Mouse (Mus musculus): ENCODE measurements at regions not wholly inside any gene's neighbourhood (a gene's known extent, or its start where the extent isn't known, plus 50 kb on each side); places are given as distances from the start of the nearest gene placed in this dataset.
A peak's percentile ranks its signal among the peaks of the same experiment; 100 is the strongest.

- Histone ChIP-seq H3K4me3 (no peak overlapping the region), H3K4me1 (peaks cover 51% of the 10 kb centered on the region), H3K36me3 (no peaks in the 10 kb centered on the region), H3K9ac (replicated peaks) (no peak overlapping the region), H3K27me3 (no peaks in the 10 kb centered on the region), H3K9me3 (no peaks in the 10 kb centered on the region), H3K27ac (replicated peaks) (peak overlapping the region; percentile 85), H3K4me2 (replicated peaks) (no peak overlapping the region)
- WGBS = 32% methylated on average over 14 of the region's 14 CpGs
- ATAC-seq (replicated peaks) = peak; percentile 89
Measured at GRCm38 (mm10) chr5:111908085-111908484, 174.4 kb downstream of the Gm26897 start.

GRCm38 (mm10) chr5:111910514-111910913 is 176.8 kb downstream of the Gm26897 start:
- H3K36me3 ChIP-seq = no peaks in the 10 kb centered on the region
- H3K27ac ChIP-seq (replicated peaks) = peak overlapping the region; percentile 85
- H3K4me1 ChIP-seq = peaks cover 72% of the 10 kb centered on the region
- ATAC-seq (replicated peaks) = 0 out of 2 replicates have a peak, but pooled peaks have one; percentile 10
- H3K27me3 ChIP-seq = no peaks in the 10 kb centered on the region
- H3K9ac ChIP-seq (replicated peaks) = no peak overlapping the region
- H3K4me3 ChIP-seq = no peak overlapping the region
- no peaks in the 10 kb centered on the region for H3K9me3 ChIP-seq
- no peak overlapping the region for H3K4me2 ChIP-seq (replicated peaks)
- WGBS = 38% methylated on average over 8 of the region's 8 CpGs

DNA sequence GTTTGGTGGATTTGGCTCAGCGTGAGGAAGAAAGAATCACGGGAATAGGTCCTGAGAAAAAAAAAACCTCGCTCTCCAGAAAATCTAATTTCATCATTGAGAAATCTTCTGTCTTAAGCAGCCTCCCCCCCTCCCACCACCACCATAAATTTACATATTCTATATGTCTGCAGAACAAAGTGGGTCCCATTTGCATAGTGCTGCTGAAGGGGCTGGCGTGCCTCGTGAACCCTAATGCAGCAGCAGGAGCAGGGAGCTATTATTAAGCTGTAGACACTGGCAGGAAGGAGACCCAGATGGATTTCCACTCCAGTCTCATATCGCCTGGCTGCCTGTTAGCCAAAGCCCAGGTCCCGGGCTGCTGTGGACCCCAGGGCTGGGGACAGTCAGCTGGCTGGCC is 179.6 kb downstream of the Gm26897 start:
- ATAC-seq (replicated peaks) = no peak
- peak overlapping the region; percentile 32; the same call in 1 of the 2 replicates for H3K9ac ChIP-seq (replicated peaks)
- H3K27ac ChIP-seq (replicated peaks) = peak overlapping the region; percentile 84
- no peak overlapping the region for H3K4me3 ChIP-seq
- no peaks in the 10 kb centered on the region for H3K27me3 ChIP-seq
- WGBS = 12% methylated on average over 7 of the region's 7 CpGs
- H3K9me3 ChIP-seq = no peaks in the 10 kb centered on the region
- no peaks in the 10 kb centered on the region for H3K36me3 ChIP-seq
- no peak overlapping the region for H3K4me2 ChIP-seq (replicated peaks)
- peaks cover 83% of the 10 kb centered on the region for H3K4me1 ChIP-seq

- Histone ChIP-seq H3K27ac (replicated peaks) (peak overlapping the region; percentile 84; the same call in 1 of the 2 replicates), H3K36me3 (no peaks in the 10 kb centered on the region), H3K4me1 (peaks cover 81% of the 10 kb centered on the region), H3K9ac (replicated peaks) (no peak overlapping the region), H3K27me3 (no peaks in the 10 kb centered on the region), H3K4me2 (replicated peaks) (no peak overlapping the region), H3K9me3 (no peaks in the 10 kb centered on the region), H3K4me3 (no peak overlapping the region)
- WGBS = 49% methylated on average over 3 of the region's 3 CpGs
- no peak for ATAC-seq (replicated peaks)
Measured at GRCm38 (mm10) chr5:111914296-111914695, 180.6 kb downstream of the Gm26897 start.

DNA sequence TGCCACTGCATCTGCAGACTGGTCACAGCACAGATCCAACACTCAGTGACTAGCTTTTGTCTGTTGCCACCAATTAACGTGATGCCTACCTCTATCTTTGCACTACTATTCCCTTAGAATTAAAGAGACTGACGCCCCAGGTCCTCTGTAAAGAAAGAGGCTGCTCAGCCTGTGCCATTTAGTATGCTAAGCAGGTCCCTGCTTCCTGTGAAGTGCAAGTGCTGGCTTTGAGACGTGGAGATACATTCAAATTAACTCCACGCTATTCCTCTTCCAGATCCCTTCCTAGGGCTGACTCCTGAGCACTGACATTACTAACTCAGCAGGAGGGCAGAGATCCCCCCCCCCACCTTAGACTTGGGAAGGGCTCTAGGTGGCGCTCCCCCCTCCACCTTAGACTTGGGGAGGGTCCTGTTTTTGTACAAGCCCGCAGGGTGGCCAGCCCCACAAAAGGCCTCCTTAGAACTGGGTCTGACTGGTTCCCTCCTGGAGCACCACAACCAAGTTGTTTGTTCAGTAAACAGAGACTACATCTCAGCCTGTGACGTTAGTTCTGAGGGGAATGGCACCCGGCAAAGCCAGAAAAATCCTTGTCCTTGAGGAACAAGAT is 184.0 kb downstream of the Gm26897 start:
- peaks cover 55% of the 10 kb centered on the region for H3K4me1 ChIP-seq
- ATAC-seq (replicated peaks) = peak; percentile 56
- no peaks in the 10 kb centered on the region for H3K36me3 ChIP-seq
- no peaks in the 10 kb centered on the region for H3K27me3 ChIP-seq
- H3K27ac ChIP-seq (replicated peaks) = peak overlapping the region; percentile 75
- no peaks in the 10 kb centered on the region for H3K9me3 ChIP-seq
- WGBS = 7% methylated on average over 8 of the region's 8 CpGs
- no peak overlapping the region for H3K4me2 ChIP-seq (replicated peaks)
- H3K9ac ChIP-seq (replicated peaks) = peak overlapping the region; percentile 21; the same call in 1 of the 2 replicates
- H3K4me3 ChIP-seq = no peak overlapping the region

DNA sequence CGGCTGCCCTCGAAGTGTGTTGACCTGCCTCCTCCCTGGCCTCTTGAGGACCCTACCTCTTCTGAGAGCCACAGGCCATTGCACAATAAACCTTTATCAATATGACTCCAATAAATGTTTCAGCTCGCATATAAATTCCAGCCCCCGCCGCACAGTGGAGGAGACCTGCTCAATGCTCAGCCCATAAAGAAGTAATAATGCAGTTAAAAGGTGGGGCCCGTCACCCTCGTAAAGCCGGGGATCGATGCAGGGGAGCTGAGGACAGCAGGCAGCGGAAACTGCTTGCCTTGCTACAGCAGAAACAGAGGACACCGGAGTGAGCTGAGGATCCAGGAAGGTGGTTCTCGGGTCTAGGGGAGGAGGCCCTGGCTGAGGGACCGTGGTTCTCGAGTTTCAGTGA is 185.2 kb downstream of the Gm26897 start:
- H3K9me3 ChIP-seq = no peaks in the 10 kb centered on the region
- no peak overlapping the region for H3K4me2 ChIP-seq (replicated peaks)
- H3K36me3 ChIP-seq = no peaks in the 10 kb centered on the region
- H3K4me3 ChIP-seq = no peak overlapping the region
- no peak for ATAC-seq (replicated peaks)
- no peak overlapping the region for H3K27ac ChIP-seq (replicated peaks)
- 77% methylated on average over 14 of the region's 14 CpGs for WGBS
- no peaks in the 10 kb centered on the region for H3K27me3 ChIP-seq
- H3K9ac ChIP-seq (replicated peaks) = no peak overlapping the region
- peaks cover 55% of the 10 kb centered on the region for H3K4me1 ChIP-seq

DNA sequence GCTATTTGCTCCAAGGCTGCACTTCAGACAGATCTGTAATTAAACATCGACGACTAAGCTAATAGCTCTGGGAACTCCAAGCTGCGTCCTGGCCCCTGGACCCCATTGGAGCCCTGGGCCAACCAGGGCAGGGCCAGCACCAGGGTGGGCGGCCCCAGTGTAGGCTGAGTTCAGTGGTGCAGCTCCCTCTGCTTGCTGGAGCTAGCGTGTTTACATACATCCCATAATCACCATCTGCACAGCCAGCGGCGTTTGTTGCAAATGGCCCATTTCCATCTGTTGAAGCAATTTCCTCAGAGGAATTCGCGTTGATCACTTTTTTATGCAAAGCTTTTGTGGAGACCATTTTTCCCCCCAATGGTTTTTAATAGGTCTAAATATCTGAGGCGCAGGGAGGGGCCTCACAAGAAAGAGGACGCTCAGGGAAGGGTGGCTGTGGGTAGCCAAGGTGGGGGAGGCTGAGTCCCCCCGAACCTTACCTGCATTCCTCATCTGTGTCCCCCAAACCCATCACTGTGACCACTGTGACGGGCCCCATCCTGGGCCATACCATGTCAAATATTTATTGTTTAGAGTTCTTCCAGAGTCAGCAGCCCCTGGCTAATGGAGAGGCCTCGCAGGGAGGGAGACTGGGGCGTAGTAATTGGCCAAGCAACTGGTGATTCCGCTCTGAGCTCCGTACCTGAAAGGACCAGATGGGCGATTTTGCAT is 189.4 kb downstream of the Gm26897 start:
- ATAC-seq (replicated peaks) = peak; percentile 93
- H3K4me2 ChIP-seq (replicated peaks) = no peak overlapping the region
- no peaks in the 10 kb centered on the region for H3K9me3 ChIP-seq
- WGBS = 15% methylated on average over 18 of the region's 18 CpGs
- peak overlapping the region; percentile 50 for H3K27ac ChIP-seq (replicated peaks)
- H3K4me3 ChIP-seq = no peak overlapping the region
- H3K27me3 ChIP-seq = no peaks in the 10 kb centered on the region
- H3K36me3 ChIP-seq = no peaks in the 10 kb centered on the region
- H3K4me1 ChIP-seq = peaks cover 33% of the 10 kb centered on the region
- H3K9ac ChIP-seq (replicated peaks) = no peak overlapping the region

- Histone ChIP-seq H3K36me3 (no peaks in the 10 kb centered on the region), H3K27me3 (no peaks in the 10 kb centered on the region), H3K4me3 (no peak overlapping the region), H3K27ac (replicated peaks) (peak overlapping the region; percentile 3), H3K9me3 (no peaks in the 10 kb centered on the region), H3K9ac (replicated peaks) (no peak overlapping the region), H3K4me1 (peaks cover 31% of the 10 kb centered on the region), H3K4me2 (replicated peaks) (no peak overlapping the region)
- no peak for ATAC-seq (replicated peaks)
- WGBS = 56% methylated on average over 6 of the region's 6 CpGs
Measured at GRCm38 (mm10) chr5:111925757-111926156, 192.0 kb downstream of the Gm26897 start.

GRCm38 (mm10) chr5:111929180-111929990 is 195.7 kb downstream of the Gm26897 start:
- H3K9ac ChIP-seq (replicated peaks) = no peak overlapping the region
- H3K4me2 ChIP-seq (replicated peaks) = no peak overlapping the region
- no peaks in the 10 kb centered on the region for H3K27me3 ChIP-seq
- WGBS = 27% methylated on average over 15 of the region's 15 CpGs
- peaks cover 15% of the 10 kb centered on the region for H3K4me1 ChIP-seq
- H3K36me3 ChIP-seq = no peaks in the 10 kb centered on the region
- no peak for ATAC-seq (replicated peaks)
- H3K9me3 ChIP-seq = 0 out of 2 replicates have a peak, but pooled peaks cover 3% of the 10 kb centered on the region
- H3K4me3 ChIP-seq = no peak overlapping the region
- H3K27ac ChIP-seq (replicated peaks) = no peak overlapping the region

GRCm38 (mm10) chr5:111929991-111930339 is 196.2 kb downstream of the Gm26897 start:
- H3K4me3 ChIP-seq = no peak overlapping the region
- 0 out of 2 replicates have a peak, but pooled peaks cover 3% of the 10 kb centered on the region for H3K9me3 ChIP-seq
- H3K9ac ChIP-seq (replicated peaks) = no peak overlapping the region
- H3K27ac ChIP-seq (replicated peaks) = no peak overlapping the region
- no peak for ATAC-seq (replicated peaks)
- no peak overlapping the region for H3K4me2 ChIP-seq (replicated peaks)
- 62% methylated on average over 3 of the region's 3 CpGs for WGBS
- H3K36me3 ChIP-seq = no peaks in the 10 kb centered on the region
- peaks cover 15% of the 10 kb centered on the region for H3K4me1 ChIP-seq
- no peaks in the 10 kb centered on the region for H3K27me3 ChIP-seq

- 0 out of 2 replicates have a peak, but pooled peaks cover 3% of the 10 kb centered on the region for H3K9me3 ChIP-seq
- peaks cover 15% of the 10 kb centered on the region for H3K4me1 ChIP-seq
- WGBS = 66% methylated on average over 3 of the region's 3 CpGs
- H3K27me3 ChIP-seq = no peaks in the 10 kb centered on the region
- no peak overlapping the region for H3K27ac ChIP-seq (replicated peaks)
- H3K36me3 ChIP-seq = no peaks in the 10 kb centered on the region
- ATAC-seq (replicated peaks) = no peak
- H3K4me3 ChIP-seq = no peak overlapping the region
- H3K9ac ChIP-seq (replicated peaks) = no peak overlapping the region
- no peak overlapping the region for H3K4me2 ChIP-seq (replicated peaks)
Measured at GRCm38 (mm10) chr5:111931733-111932132, 198.0 kb downstream of the Gm26897 start.
